Mouse (Mus musculus): ENCODE results near the gene Serinc5.

Gene Serinc5

DNA sequence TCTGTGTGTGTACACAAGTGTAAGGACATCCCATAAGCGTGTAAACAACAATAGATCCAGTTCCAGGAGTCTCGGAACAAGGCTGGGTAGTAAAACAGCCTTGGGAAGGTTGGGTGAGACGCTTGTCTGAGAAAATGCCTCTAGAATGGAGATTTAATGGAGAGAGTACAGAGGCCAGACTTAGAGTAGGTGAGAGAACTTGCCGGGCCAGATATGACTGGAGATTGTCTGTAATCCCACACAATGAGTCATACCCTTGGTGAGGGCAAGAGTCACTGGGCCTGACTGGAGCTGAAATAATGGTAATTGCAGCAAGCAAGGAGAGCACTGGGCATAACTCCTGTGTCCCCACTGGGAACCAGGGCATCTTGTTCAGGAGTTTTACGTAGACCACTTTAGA is 2.2 kb downstream of the Serinc5 start:
- no peak for DNase-seq (ENCODE audit: extremely low read depth, insufficient read length, low spot score)

DNA sequence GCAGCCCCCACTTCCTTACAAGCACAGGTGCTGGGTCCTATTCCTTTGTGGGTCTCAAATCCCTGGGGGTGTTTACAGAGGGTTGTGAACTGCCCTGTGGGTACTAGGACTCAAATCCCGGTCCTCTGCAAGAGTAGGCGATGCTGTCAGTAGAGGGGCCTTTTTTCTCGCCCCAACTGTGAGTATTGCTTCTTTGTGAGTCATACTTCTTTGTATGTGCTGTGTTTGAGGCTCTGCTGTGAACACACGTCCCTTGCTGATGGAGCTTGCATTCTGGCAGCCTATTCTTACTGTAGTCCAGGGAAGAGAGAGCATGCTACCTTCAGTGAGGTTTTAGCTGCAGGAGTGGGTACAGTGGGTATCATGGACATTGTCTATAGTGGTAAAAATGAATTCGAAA is 4.3 kb downstream of the Serinc5 start:
- no peak for DNase-seq (ENCODE audit: extremely low read depth, insufficient read length, low spot score)

DNA sequence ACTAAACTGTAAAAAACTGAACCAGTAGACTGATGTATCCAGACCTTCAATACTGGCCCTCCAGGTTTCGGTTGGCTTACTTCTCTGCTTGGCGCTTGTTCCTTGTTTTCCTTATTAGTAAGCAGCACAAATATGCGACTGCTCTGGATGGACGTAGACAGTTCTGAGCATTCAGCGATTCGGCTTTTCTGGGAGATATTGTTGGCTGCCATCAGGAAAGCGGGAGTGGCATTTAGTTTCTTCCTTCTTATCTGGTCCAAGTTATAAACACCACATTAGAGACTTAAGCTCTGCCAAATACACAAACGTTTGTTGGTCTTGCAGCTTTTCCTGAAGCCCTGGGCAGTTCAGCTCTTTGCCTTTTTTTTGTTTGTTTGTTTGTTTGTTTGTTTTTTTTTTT is 5.6 kb downstream of the Serinc5 start:
- no peak for DNase-seq (ENCODE audit: extremely low read depth, insufficient read length, low spot score)

DNA sequence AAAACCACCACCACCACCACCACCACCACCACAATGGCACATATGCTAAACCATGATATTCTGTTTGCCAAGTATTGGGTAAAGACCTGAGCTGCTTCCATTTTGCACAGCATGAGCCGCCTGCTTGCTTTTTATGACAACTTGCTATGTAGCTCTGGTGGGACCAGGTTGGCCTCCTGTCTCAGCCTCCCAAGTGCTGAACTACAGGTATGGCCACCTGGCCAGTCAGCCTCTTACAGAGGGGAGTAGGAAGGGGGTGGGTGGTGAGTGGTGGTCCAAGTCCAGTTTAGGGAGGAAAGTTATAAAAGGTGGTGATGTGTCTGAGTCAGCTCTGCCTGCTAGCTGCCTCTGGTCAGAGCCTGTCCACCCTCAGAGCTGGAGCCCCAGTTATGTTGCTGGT is 15.3 kb downstream of the Serinc5 start:
- DNase-seq (ENCODE audit: extremely low read depth, insufficient read length, low spot score): no peak

DNA sequence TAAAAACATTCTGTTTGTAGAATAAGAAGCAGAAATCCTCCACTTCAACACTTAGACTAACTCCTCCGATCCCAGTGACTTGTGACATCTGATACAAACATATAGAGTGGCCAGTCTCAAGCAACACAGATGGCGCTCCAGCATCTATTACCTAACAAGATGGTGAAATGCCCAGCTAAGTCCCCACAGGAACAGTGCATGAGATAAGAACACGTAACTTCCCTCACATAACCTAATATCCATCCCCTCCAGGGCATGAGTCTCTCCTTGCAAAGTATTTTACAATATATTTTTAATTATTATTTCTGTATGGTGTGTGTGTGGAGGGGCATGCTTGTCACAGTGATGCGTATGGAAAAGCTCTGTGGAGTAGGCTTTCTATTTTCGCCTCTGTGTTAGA is 15.8 kb downstream of the Serinc5 start:
- DNase-seq (ENCODE audit: extremely low read depth, insufficient read length, low spot score): no peak

DNA sequence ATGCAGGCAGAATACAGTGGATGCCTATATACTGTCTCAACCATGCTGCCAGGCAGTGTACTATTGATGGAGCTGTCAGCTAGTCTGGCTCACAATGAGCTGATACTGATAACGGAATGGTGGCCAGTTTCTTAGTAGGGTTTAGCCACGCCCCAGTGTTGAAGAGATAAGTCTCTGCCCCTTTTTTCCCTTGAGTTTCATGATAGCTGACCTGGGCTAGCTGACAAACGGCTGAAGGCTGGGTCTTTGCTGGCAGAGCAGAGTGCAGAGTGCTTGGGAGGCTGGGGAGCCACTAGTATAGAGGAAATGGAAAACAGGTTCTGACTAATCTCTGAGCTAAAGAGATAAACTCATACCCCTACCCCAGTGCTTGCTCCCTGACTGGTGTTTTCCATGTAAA is 18.6 kb downstream of the Serinc5 start:
- DNase-seq (ENCODE audit: extremely low read depth, insufficient read length, low spot score): no peak

DNA sequence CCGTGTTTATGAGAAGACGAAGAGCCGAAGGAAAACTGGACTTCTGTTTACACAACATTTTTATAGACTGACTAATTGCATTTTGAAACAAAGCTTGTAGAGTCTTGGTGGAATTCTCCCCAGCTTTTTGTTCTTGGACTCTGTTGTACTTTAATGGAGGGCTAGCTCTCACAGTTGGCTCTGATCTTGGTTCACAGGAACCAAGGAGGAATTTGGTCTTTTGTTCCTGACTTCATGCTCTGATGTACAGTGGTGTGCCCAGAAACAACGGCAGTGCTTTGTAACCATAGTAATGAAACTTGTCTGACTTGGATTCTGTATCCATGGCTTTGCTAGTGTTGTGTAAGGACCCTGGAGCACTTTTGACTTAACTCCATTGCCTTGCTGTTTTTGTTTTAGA is 20.6 kb downstream of the Serinc5 start:
- no peak for DNase-seq (ENCODE audit: extremely low read depth, insufficient read length, low spot score)

DNA sequence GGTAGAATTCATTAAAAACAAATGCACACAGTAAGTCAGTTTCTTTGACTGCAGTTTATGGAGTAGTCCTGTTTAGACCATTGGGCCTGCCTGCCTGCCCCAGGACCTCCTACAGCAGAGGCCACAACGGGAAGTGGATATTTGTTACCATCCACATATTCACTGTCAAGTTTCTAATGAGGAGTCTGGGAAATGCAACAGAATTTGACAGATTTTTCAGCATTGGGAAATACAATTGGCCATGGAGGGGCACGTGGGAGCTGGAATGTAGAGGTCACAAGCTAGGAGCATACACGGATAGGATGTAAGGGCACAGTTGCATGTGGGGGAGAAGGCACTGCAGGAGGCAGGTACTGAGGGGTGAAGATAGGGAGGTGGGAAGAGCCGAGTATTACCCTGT is 21.7 kb downstream of the Serinc5 start:
- no peak for DNase-seq (ENCODE audit: extremely low read depth, insufficient read length, low spot score)

DNA sequence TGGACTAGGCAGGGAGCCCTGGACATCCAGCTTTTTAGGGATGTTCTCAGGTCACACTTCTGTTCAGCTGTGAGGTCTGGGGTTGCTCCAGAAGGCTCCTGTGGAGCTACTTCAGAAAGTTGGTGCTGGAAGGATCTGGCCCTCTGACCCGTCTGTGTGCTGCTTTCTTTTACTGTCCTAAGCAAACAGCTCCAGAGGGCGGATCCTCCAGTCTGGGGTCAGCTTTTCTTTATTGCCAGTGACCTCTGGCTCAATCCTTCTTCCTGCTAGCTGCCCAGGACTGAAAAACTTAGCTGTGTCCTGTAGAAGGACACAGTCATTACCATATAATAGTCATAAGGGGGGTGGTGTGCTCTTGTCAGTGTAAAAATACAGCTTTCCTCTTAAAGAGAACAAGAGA is 24.1 kb downstream of the Serinc5 start:
- DNase-seq (ENCODE audit: extremely low read depth, insufficient read length, low spot score): no peak

DNA sequence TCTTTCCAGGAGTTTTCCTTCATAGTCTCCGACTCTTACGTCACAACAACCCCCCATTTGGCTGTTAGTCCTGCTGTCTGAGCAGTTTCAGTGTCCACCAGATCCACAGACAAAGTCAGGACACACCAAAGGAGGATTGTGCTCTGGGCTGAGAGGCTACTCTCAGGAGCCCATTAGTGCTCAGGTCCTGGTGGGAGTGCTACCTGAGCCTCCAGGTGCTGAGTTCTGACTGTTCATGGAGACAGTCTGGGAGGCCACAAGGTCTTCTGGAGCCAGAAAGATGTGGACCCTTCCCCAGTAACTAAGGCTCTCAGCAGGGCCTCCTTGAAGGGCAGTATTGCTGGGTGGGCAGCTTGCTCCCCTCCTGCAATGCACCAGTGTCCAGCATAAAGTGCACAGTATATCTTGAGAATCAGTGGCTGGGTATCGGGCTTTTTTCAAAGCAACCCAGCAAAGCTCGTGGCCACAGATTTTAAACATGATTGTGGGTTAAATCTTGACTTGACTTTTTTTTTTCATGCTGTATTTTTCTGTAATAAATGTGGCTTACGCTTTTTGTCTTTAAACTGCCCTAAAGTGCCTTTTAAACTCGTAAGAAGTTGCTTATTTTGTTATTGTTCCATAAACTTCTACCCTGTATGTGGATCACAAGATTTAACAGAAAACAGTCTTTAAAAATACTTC is 25.5 kb downstream of the Serinc5 start:
- DNase-seq (ENCODE audit: extremely low read depth, insufficient read length, low spot score): no peak

DNA sequence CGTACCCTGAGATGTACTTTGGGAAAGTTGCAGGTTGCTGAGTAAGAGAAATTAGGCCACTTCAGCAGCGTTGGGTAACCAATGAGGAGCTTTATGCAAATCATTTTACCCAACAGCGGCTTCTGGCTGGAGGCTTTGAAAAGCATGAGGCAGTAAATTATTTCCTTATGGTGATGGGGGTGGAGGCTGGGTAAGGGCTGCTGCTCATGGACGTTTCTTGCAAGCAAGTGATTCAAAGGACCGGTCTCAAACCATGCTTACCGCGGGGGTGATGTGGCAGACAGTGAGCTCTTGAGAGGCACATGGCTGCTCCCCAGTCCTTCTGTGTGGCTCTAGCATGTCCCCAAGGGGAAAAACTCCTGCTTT is 26.0 kb downstream of the Serinc5 start:
- DNase-seq (ENCODE audit: extremely low read depth, insufficient read length, low spot score): peak; percentile 60

DNA sequence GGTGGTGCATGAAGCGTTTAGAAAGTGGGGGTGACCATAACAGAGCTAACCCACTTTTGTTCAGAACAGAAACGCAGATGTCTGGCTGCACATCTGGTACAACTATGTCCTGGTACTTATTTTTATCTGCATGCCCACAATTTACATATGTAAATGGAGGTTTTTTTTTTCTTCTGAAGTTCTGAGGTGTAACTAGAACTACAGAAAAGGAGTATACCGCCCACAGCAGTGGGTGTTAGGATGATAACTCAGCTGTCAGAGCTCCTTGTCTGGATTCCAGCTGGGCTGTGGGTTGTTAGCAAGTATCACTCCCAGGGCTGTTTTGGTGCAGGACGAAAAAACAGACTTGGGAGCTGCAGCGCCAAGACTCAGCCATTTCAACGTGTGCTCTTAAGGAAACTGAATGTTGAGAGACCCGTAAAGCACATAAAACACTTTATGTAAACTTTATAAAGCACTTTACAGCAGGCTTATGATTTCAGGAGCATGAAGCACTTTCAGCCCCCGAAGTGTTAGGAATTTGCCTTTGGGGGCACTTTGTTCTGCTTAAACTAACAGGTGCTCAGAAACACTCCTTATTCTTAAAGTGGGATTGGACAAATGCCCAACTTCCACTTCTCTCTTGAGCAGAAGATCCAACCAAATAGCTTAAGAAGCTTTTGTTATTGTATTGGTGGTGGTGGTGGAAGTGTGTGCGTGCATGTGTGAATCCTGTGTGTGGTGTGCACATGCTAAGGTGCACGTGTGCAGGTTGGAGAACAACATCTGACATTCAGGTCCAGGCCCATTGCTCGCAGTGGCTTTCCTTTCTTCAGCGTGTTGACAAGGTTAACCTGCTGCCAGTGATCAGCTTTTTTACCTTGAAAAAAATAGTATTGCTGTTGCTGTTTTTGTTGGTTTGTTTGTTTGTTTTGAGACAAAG is 28.5 kb downstream of the Serinc5 start:
- no peak for DNase-seq (ENCODE audit: extremely low read depth, insufficient read length, low spot score)

DNA sequence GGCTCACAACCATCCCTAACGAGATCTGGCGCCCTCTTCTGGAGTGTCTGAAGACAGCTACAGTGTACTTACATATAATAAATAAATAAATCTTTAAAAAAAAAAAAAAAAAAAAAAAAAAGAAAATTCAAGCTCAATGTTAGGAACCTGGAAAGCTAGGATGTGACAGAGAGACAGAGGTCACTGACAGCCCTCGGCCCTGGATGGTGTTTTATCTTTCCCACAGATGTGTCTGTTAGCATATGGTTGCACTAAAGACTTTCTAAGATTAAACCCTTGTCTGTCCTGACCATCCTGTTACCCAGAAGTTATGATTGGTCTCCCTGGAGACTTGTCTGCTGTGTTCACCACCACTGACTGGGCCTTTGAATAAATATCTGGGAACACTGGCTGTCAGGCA is 33.3 kb downstream of the Serinc5 start:
- DNase-seq (ENCODE audit: extremely low read depth, insufficient read length, low spot score): no peak

DNA sequence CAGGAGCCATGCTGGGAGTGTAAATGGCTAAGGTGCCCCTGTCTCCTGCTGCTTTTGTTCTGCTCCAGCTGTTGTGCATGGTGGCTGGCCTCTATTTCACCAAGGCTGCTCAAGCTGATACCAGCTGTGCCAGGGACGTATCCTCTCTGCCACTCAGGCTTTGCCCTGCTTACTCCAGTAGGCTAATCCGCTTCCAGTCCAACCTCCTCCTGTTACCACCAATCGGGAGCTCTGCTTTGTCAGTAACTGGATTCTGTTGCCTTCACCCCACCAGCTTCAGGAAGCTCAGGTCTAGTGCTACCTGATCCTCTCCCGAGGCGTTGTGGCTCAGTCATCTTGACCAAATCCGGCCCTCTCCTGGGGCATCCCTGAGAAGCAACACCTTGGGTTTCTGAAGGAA is 33.9 kb downstream of the Serinc5 start:
- no peak for DNase-seq (ENCODE audit: extremely low read depth, insufficient read length, low spot score)

DNA sequence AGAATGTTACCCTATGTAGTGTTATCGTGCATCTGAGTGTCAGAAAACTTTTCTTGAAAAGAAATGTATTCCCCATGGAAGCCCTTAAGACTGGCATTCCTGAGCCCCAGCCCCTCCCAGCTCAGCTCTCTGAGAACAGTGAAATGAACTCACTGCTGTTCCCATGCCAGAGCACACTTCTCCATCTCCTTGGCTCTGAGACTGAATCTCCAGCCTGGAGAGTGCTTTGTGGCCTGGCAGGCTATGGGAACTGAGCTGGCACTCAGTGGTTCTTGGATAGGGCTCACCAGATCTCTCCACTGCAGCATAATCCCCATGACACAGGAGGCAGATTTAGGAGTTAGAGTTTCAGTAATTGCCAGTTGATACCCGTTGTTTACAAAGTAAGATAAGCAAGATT is 36.8 kb downstream of the Serinc5 start:
- no peak for DNase-seq (ENCODE audit: extremely low read depth, insufficient read length, low spot score)

DNA sequence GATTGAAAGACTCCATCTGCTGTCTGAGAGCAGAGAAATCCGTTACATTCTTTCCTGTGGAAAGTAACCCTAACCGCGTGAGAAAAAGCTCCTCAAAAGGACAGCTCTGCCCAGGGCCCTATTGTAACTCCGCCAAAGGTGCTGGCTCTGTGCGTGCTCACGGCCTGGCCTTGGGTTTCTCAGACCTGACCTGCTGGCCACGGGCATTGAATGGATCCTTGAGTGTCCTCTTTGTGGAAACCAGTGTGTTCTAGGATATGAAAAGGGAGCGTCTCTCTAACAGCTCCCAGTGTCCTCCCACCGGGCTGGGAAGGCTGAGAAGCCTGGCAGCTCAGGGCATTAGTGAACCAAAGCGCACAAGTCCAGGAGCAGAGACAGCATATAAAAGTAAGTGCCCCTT is 38.2 kb downstream of the Serinc5 start:
- DNase-seq (ENCODE audit: extremely low read depth, insufficient read length, low spot score): no peak

DNA sequence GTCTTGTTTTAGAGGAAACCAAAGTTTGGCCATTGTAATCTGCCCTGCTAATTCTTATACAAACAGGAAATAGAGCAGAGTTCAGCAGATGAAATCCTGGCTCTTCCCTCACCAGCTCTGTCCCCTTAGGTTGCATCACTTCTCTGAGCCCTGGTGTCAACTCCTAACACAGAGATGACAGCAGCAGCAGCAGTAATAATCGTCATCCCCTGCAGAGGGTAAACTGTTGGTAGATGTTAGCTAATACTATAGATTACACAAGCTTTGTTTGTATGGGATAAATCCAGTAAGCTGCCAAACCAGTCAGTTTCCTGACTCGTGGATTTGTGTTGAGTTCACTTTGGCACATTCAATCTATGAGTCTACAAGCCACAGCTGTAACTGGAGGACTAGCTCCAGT is 40.1 kb downstream of the Serinc5 start:
- DNase-seq (ENCODE audit: extremely low read depth, insufficient read length, low spot score): no peak

DNA sequence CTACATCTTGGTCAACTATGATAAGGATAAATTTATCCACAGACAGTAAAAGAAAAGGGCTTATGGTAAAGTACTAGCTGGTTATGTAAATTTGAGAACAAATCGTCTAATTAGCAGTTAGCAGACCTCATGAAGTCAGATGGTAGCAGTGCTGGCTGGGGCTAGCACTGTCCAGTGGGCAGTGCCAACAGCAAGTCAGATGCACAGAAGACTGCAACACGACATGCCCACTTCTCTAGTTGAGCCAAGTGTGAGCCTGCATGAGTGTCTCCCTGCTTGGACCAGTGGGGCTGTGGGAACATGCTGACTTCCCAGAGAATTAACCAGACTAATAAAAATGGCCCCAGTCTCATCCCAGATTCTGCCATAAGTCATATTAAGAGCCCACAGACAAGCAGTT is 41.6 kb downstream of the Serinc5 start:
- DNase-seq (ENCODE audit: extremely low read depth, insufficient read length, low spot score): no peak

DNA sequence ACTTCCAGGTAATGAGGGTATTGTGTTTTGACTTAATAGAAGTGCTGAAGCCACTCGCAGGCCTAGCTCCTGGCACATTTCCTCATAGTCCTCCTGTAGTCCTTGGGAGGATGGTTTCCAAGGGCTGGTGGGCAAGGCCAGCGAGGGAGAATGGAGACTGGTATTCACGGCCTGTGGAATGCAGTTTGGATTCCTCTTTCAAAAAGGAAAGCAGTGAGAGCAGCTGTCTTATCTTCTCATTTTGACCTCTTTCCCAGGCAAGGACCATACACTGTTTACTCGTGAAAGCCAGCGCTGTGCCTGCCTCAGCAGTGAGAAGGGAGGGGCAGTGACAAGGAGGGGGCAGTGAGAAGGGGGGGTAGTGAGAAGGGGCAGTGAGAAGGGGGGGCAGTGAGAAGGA is 42.4 kb downstream of the Serinc5 start:
- no peak for DNase-seq (ENCODE audit: extremely low read depth, insufficient read length, low spot score)

DNA sequence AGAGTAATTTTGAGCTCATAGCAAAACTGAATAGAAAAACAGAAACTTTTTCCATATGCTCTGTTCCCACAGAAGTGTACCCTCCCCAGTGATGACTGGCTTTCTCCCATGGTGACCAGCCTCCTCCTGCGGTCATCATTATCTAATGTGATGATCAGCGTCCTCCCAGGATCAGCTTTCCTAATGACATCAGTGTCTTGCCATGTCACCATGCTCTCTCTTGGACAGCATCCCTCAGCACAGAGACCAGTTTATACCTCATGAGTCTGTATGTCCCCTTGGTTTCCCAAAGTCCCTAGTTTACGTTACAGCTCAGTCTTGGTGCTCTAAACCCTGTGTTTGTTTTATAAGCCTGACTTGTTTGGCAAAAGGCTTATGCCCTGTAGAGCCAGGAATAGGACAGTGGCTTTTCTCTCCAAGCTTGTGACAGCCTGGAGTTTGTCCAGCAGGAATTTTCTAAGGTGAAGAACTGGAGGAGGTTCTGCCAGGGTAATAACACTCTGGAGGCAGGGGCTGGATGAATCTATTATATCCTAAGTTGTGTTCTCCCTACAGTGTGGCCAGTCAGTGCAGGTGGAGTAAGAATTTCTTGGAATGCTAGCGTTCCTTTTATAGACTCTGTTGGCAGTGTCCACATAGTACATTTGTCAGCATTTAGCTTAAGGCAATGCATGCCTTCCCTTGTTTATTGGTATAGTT is 46.1 kb downstream of the Serinc5 start:
- no peak for DNase-seq (ENCODE audit: extremely low read depth, insufficient read length, low spot score)

DNA sequence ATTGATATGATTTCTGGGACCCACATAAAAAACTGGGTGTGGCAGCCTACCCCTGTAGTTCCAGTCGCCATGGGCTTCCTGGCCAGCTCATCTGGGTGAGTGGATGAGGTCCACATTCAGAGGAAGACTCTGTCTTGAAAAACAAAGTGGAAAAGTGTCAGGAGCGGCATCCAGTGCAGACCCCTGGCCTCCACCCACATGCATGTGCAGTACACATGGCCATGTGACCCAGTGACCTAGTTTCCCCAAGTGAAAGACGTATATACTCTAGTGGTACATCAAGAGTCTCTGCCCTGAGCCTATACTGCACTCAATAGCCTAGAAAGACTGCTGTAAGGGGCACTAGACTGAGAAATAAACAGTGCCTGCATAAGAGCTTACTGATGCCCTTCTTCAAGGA is 48.7 kb downstream of the Serinc5 start:
- DNase-seq (ENCODE audit: extremely low read depth, insufficient read length, low spot score): no peak

Measured in 3134 (cell line).